Mouse (Mus musculus): Measurements from ENCODE around the gene Fkbp15. TPM values are rescaled to one million over a fixed set of nuclear protein-coding genes. Genes with fewer than 3 reads are reported as not detected.
A peak's percentile ranks its signal among the peaks of the same experiment; 100 is the strongest.

Fkbp15 gene
- total RNA-seq, 1 experiment from 2014 or later, result 60.2 TPM

DNA sequence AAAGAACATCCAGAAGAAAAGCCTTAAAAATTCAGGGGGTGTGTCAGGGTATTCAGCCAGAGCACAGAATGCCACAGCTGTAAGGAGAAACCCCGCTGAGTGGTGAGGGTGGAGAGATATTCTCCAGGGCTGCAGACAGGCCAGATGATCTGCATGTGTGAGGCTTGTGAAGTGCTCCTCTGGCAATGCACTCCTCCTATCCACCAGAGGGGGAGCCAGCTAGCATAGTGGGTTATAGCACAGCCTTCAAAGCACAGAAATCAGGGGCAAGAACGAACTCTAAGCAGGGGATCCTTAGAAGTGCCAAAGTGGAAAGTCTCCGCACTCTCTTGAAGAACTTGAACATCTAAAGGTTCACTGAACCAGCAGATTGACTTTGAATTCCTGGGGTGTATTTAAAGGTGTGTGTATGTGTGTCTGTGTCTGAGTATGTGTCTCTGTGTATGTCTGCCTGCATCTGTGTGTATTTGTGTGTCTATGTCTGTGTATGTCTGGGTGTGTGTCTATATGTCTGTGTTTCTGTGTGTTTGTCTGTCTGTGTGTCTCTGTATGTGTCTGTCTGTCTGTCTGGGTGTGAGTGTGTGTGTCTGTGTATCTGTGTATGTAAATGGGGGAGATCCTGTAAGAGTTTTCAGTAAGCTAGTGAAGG lies 109.3 kb downstream of the Fkbp15 start:
- peak; percentile 45; the same call in 1 of the 2 replicates for ATAC-seq (replicated peaks; ENCODE audit: low read depth, poor library complexity, severe bottlenecking)

Other genes starting within 250 kb of the Fkbp15 start
- gene Mup21, start 209.7 kb downstream of the Fkbp15 start, total RNA-seq (2017), result not detected in 2 replicates
- gene Zfp37, start 129.5 kb downstream of the Fkbp15 start, total RNA-seq (2017), result not detected in 2 replicates
- 4.9 and 6.8 TPM in 2 replicates for gene Slc31a2, start 98.0 kb downstream of the Fkbp15 start, total RNA-seq (2017)
- gene Slc31a1, start 179 bp upstream of the Fkbp15 start, total RNA-seq (2017), result 12.5 and 17.6 TPM in 2 replicates
- gene Cdc26, start 48.1 kb upstream of the Fkbp15 start, total RNA-seq (2017), result 126 and 145 TPM in 2 replicates
- gene Prpf4, start 48.2 kb upstream of the Fkbp15 start, total RNA-seq (2017), result 19.8 and 23.4 TPM in 2 replicates
- not detected in 2 replicates for gene Rnf183, start 74.7 kb upstream of the Fkbp15 start, total RNA-seq (2017)
- 0.39 and 0.82 TPM in 2 replicates for gene Wdr31, start 110.3 kb upstream of the Fkbp15 start, total RNA-seq (2017)
- 0.27 TPM in 1 of 2 replicates, not detected in the other for gene Bspry, start 119.5 kb upstream of the Fkbp15 start, total RNA-seq (2017)
- 4.3 TPM in 1 of 2 replicates, not detected in the other for gene Hdhd3, start 142.9 kb upstream of the Fkbp15 start, total RNA-seq (2017)
- 38.6 and 54.8 TPM in 2 replicates for gene Alad, start 159.4 kb upstream of the Fkbp15 start, total RNA-seq (2017)
- gene Pole3, start 164.5 kb upstream of the Fkbp15 start, total RNA-seq (2017), result 84.0 and 97.3 TPM in 2 replicates
- gene 4933430I17Rik, start 164.8 kb upstream of the Fkbp15 start, total RNA-seq (2017), result 0.41 TPM in 1 of 2 replicates, not detected in the other
- 6.2 and 8.2 TPM in 2 replicates for gene Rgs3, start 199.3 kb upstream of the Fkbp15 start, total RNA-seq (2017)